Mouse (Mus musculus) cerebellum, adult 2 months (tissue): ENCODE data around the gene Zbtb45. TPM values are rescaled to one million over a fixed set of nuclear protein-coding genes. Genes with fewer than 3 reads are reported as not detected.

ENCODE experiments used
- DNase-seq, 2 experiments: peaks; one replicate each; pipeline ENCODE4 v3.0.0; 2021
- H3K27ac ChIP-seq: fragments of 200-500 bp; 2 replicates; pipeline ENCODE4 v1.5.1; 2012; ENCODE audit warnings: low read length, control low read depth, inconsistent platforms; ENCODE audit not compliant: insufficient read depth
- H3K27me3 ChIP-seq: fragments of 200-500 bp; 2 replicates; pipeline ENCODE4 v1.6.1; 2012; ENCODE audit warnings: inconsistent platforms, mild to moderate bottlenecking, low read length, moderate library complexity; ENCODE audit not compliant: control insufficient read depth, insufficient read depth
- H3K4me1 ChIP-seq: fragments of 200-500 bp; 2 replicates; pipeline ENCODE4 v1.6.1; 2011; ENCODE audit warnings: low read length; ENCODE audit not compliant: control insufficient read depth, insufficient read depth
- H3K4me3 ChIP-seq: fragments of 200-500 bp; replicated peaks from 2 replicates; pipeline ENCODE3; 2011; ENCODE audit warnings: mild to moderate bottlenecking, low read depth, low read length, control low read depth; ENCODE audit not compliant: insufficient read depth
- CTCF ChIP-seq: fragments of 200-500 bp; IDR thresholded peaks from 2 replicates; pipeline ENCODE4 v1.5.1; 2011; ENCODE audit warnings: low read depth, mild to moderate bottlenecking, control low read depth, low read length, moderate library complexity, borderline replicate concordance; ENCODE audit not compliant: insufficient read depth
- POLR2A ChIP-seq: fragments of 200-500 bp; IDR thresholded peaks from 2 replicates; pipeline ENCODE4 v1.6.1; 2011; ENCODE audit warnings: low read length, control low read depth, borderline replicate concordance; ENCODE audit not compliant: insufficient read depth
- WGBS: fragments of 180-500 bp; shearing (Covaris S2); methylation state at CpG from one replicate; pipeline ENCODE4 v1.1.7; 2018; 5-methylcytosine and 5-hydroxymethylcytosine counted together
- polyA plus RNA-seq: library from polyadenylated mRNA; depleted of rRNA; stranded (reverse); fragments of >200 nt; gene quantifications from 2 replicates; pipeline ENCODE4 v1.2.3, GENCODE M21; 2012; rRNA removed

The Zbtb45 gene
- polyA plus RNA-seq, 1 experiment, result 33.5 TPM

GRCm38 (mm10) chr7:12954896-12955295 lies 54.9 kb downstream of the Zbtb45 start:
- H3K4me1 ChIP-seq, result no peaks in the 10 kb centered on the region; the same call in 1 of the 2 replicates

More at GRCm38 (mm10) chr7:12954896-12955295, 54.9 kb downstream of the Zbtb45 start:
- no peaks in the 10 kb centered on the region for H3K27me3 ChIP-seq
- H3K27ac ChIP-seq, result no peak overlapping the region
- no peak overlapping the region for H3K4me3 ChIP-seq
- WGBS, result 50% methylated on average over 3 of the region's 3 CpGs
- TF ChIP-seq POLR2A (no peak), CTCF (no peak)
- DNase-seq, result no peak

Other genes starting within 250 kb of the Zbtb45 start
- 10.8 and 11.2 TPM in 2 replicates for gene Zscan18, start 206.4 kb downstream of the Zbtb45 start, polyA plus RNA-seq
- gene Zfp329, start 191.2 kb downstream of the Zbtb45 start, polyA plus RNA-seq, result 16.3 and 16.7 TPM in 2 replicates
- 12.6 and 13.5 TPM in 2 replicates for gene Zfp110, start 175.3 kb downstream of the Zbtb45 start, polyA plus RNA-seq
- 5.6 and 6.1 TPM in 2 replicates for gene Zfp128, start 128.9 kb downstream of the Zbtb45 start, polyA plus RNA-seq
- 13.1 and 14.0 TPM in 2 replicates for gene Zscan22, start 112.2 kb downstream of the Zbtb45 start, polyA plus RNA-seq
- gene Rps5, start 87.7 kb downstream of the Zbtb45 start, polyA plus RNA-seq, result 670 and 700 TPM in 2 replicates
- 2.6 and 3.5 TPM in 2 replicates for gene Rnf225, start 82.6 kb downstream of the Zbtb45 start, polyA plus RNA-seq
- gene Zfp324, start 44.2 kb downstream of the Zbtb45 start, polyA plus RNA-seq, result 5.8 and 6.2 TPM in 2 replicates
- 13.8 and 16.0 TPM in 2 replicates for gene Zfp446, start 32.2 kb downstream of the Zbtb45 start, polyA plus RNA-seq
- 1.7 and 2.1 TPM in 2 replicates for gene Slc27a5, start 11.8 kb downstream of the Zbtb45 start, polyA plus RNA-seq
- 250 and 266 TPM in 2 replicates for gene Trim28, start 10.9 kb downstream of the Zbtb45 start, polyA plus RNA-seq
- 258 and 264 TPM in 2 replicates for gene Chmp2a, start 24.8 kb upstream of the Zbtb45 start, polyA plus RNA-seq
- 376 and 405 TPM in 2 replicates for gene Ube2m, start 28.2 kb upstream of the Zbtb45 start, polyA plus RNA-seq
- 4.6 TPM in 2 replicates for gene Mzf1, start 44.7 kb upstream of the Zbtb45 start, polyA plus RNA-seq
- not detected in 2 replicates for gene Vmn1r85, start 85.1 kb upstream of the Zbtb45 start, polyA plus RNA-seq
- not detected in 2 replicates for gene Vmn1r86, start 109.9 kb upstream of the Zbtb45 start, polyA plus RNA-seq
- not detected in 2 replicates for gene Vmn1r87, start 130.1 kb upstream of the Zbtb45 start, polyA plus RNA-seq
- not detected in 2 replicates for gene Vmn1r88, start 149.5 kb upstream of the Zbtb45 start, polyA plus RNA-seq
- not detected in 2 replicates for gene Vmn1r89, start 203.0 kb upstream of the Zbtb45 start, polyA plus RNA-seq